Mouse (Mus musculus): ENCODE measurements around the gene Ehhadh. TPM values are rescaled to one million over a fixed set of nuclear protein-coding genes. Genes with fewer than 3 reads are reported as not detected.
A peak's percentile ranks its signal among the peaks of the same experiment; 100 is the strongest.

The Ehhadh gene
- polyA plus RNA-seq (2015; fragmentation: Nextera tagmentation; extraction: Ambion mirVana): 1.5 and 1.8 TPM in 2 replicates

GRCm38 (mm10) chr16:21787516-21788353, at the start of gene Ehhadh:
TSS of gene Ehhadh (minus strand) at chr16:21787807.
- Histone ChIP-seq H3K4me2 (peak within 1 kb of the TSS; percentile 63), H3K9me3 (no peaks in the 10 kb centered on the region), H3K4me3 (peak within 1 kb of the TSS; percentile 42), H3K36me3 (no peaks in the 10 kb centered on the region), H3K27ac (replicated peaks) (no peak within 1 kb of the TSS), H3K4me1 (replicated peaks) (peaks cover 12% of the 10 kb centered on the region), H3K27me3 (no peaks in the 10 kb centered on the region), H3K9ac (peak within 1 kb of the TSS; percentile 60)
- ATAC-seq (ENCODE audit: low read depth): peak; percentile 90
- WGBS: 7% methylated on average over 28 of the region's 28 CpGs

- 51% methylated on average over 7 of the region's 7 CpGs for WGBS
These were observed 48.9 kb upstream of the Ehhadh start for GRCm38 (mm10) chr16:21836311-21837072.

GRCm38 (mm10) chr16:21835584-21835931, 48.0 kb upstream of the Ehhadh start:
- Histone ChIP-seq H3K4me3 (no peak overlapping the region), H3K4me2 (no peak overlapping the region), H3K27me3 (no peaks in the 10 kb centered on the region), H3K27ac (replicated peaks) (no peak overlapping the region), H3K9ac (no peak overlapping the region), H3K36me3 (no peaks in the 10 kb centered on the region), H3K9me3 (no peaks in the 10 kb centered on the region), H3K4me1 (replicated peaks) (peaks cover 9% of the 10 kb centered on the region)
- ATAC-seq (ENCODE audit: low read depth): no peak
- 59% methylated on average over 7 of the region's 7 CpGs for WGBS

More at GRCm38 (mm10) chr16:21836311-21837072, 48.9 kb upstream of the Ehhadh start:
- Histone ChIP-seq H3K9ac (no peak overlapping the region), H3K36me3 (no peaks in the 10 kb centered on the region), H3K4me2 (no peak overlapping the region), H3K4me1 (replicated peaks) (peaks cover 9% of the 10 kb centered on the region), H3K9me3 (no peaks in the 10 kb centered on the region), H3K27me3 (no peaks in the 10 kb centered on the region), H3K4me3 (no peak overlapping the region), H3K27ac (replicated peaks) (no peak overlapping the region)
- ATAC-seq (ENCODE audit: low read depth): peak; percentile 71; the same call in 1 of the 2 replicates

GRCm38 (mm10) chr16:21834866-21835583, 47.4 kb upstream of the Ehhadh start:
- 91% methylated on average over 8 of the region's 8 CpGs for WGBS

GRCm38 (mm10) chr16:21833970-21834369, 46.4 kb upstream of the Ehhadh start:
- 71% methylated on average over 10 of the region's 10 CpGs for WGBS
- no peak for ATAC-seq (ENCODE audit: low read depth)

More at GRCm38 (mm10) chr16:21834866-21835583, 47.4 kb upstream of the Ehhadh start:
- no peak for ATAC-seq (ENCODE audit: low read depth)
- Histone ChIP-seq H3K4me1 (replicated peaks) (peaks cover 9% of the 10 kb centered on the region), H3K4me3 (no peak overlapping the region), H3K4me2 (no peak overlapping the region), H3K9ac (no peak overlapping the region), H3K27ac (replicated peaks) (no peak overlapping the region), H3K27me3 (no peaks in the 10 kb centered on the region), H3K36me3 (no peaks in the 10 kb centered on the region), H3K9me3 (no peaks in the 10 kb centered on the region)

GRCm38 (mm10) chr16:21833469-21833868, 45.9 kb upstream of the Ehhadh start:
- no peaks in the 10 kb centered on the region for H3K36me3 ChIP-seq

More at GRCm38 (mm10) chr16:21833970-21834369, 46.4 kb upstream of the Ehhadh start:
- H3K36me3 ChIP-seq: no peaks in the 10 kb centered on the region
- H3K27ac ChIP-seq (replicated peaks): no peak overlapping the region
- peaks cover 9% of the 10 kb centered on the region for H3K4me1 ChIP-seq (replicated peaks)
- no peak overlapping the region for H3K9ac ChIP-seq
- no peak overlapping the region for H3K4me3 ChIP-seq
- no peaks in the 10 kb centered on the region for H3K9me3 ChIP-seq
- no peak overlapping the region for H3K4me2 ChIP-seq
- H3K27me3 ChIP-seq: no peaks in the 10 kb centered on the region

GRCm38 (mm10) chr16:21831764-21832163, 44.2 kb upstream of the Ehhadh start:
- H3K4me3 ChIP-seq: no peak overlapping the region
- ATAC-seq (ENCODE audit: low read depth): no peak
- H3K9ac ChIP-seq: no peak overlapping the region
- peaks cover 7% of the 10 kb centered on the region for H3K4me1 ChIP-seq (replicated peaks)
- H3K4me2 ChIP-seq: no peak overlapping the region
- H3K27ac ChIP-seq (replicated peaks): no peak overlapping the region
- no peaks in the 10 kb centered on the region for H3K9me3 ChIP-seq
- no peaks in the 10 kb centered on the region for H3K36me3 ChIP-seq
- no peaks in the 10 kb centered on the region for H3K27me3 ChIP-seq
- 82% methylated on average over 5 of the region's 5 CpGs for WGBS

More at GRCm38 (mm10) chr16:21833469-21833868, 45.9 kb upstream of the Ehhadh start:
- no peak for ATAC-seq (ENCODE audit: low read depth)
- 77% methylated on average over 1 of the region's 1 CpGs for WGBS
- H3K27ac ChIP-seq (replicated peaks): no peak overlapping the region
- no peaks in the 10 kb centered on the region for H3K27me3 ChIP-seq
- no peaks in the 10 kb centered on the region for H3K9me3 ChIP-seq
- H3K4me1 ChIP-seq (replicated peaks): peaks cover 9% of the 10 kb centered on the region
- H3K9ac ChIP-seq: no peak overlapping the region
- no peak overlapping the region for H3K4me3 ChIP-seq
- H3K4me2 ChIP-seq: no peak overlapping the region

- Histone ChIP-seq H3K4me1 (replicated peaks) (peaks cover 7% of the 10 kb centered on the region), H3K4me3 (no peak overlapping the region), H3K27me3 (no peaks in the 10 kb centered on the region), H3K4me2 (no peak overlapping the region), H3K27ac (replicated peaks) (no peak overlapping the region), H3K9ac (no peak overlapping the region), H3K36me3 (no peaks in the 10 kb centered on the region), H3K9me3 (no peaks in the 10 kb centered on the region)
- no peak for ATAC-seq (ENCODE audit: low read depth)
- WGBS: 55% methylated on average over 6 of the region's 6 CpGs
These were observed 43.2 kb upstream of the Ehhadh start for GRCm38 (mm10) chr16:21830784-21831183.

- Histone ChIP-seq H3K27ac (replicated peaks) (no peak overlapping the region), H3K4me3 (no peak overlapping the region), H3K4me1 (replicated peaks) (peaks cover 7% of the 10 kb centered on the region), H3K9ac (no peak overlapping the region), H3K4me2 (no peak overlapping the region), H3K9me3 (no peaks in the 10 kb centered on the region), H3K36me3 (no peaks in the 10 kb centered on the region), H3K27me3 (no peaks in the 10 kb centered on the region)
- 37% methylated on average over 5 of the region's 5 CpGs for WGBS
- ATAC-seq (ENCODE audit: low read depth): no peak
These were observed 42.1 kb upstream of the Ehhadh start for GRCm38 (mm10) chr16:21829711-21830110.

GRCm38 (mm10) chr16:21827581-21827980, 40.0 kb upstream of the Ehhadh start:
- Histone ChIP-seq H3K27me3 (no peaks in the 10 kb centered on the region), H3K4me1 (replicated peaks) (no peaks in the 10 kb centered on the region), H3K27ac (replicated peaks) (no peak overlapping the region), H3K9me3 (no peaks in the 10 kb centered on the region), H3K4me3 (no peak overlapping the region), H3K36me3 (no peaks in the 10 kb centered on the region), H3K9ac (no peak overlapping the region), H3K4me2 (no peak overlapping the region)
- 78% methylated on average over 4 of the region's 4 CpGs for WGBS
- ATAC-seq (ENCODE audit: low read depth): no peak

GRCm38 (mm10) chr16:21827153-21827552, 39.5 kb upstream of the Ehhadh start:
- 70% methylated on average over 4 of the region's 4 CpGs for WGBS

GRCm38 (mm10) chr16:21825612-21826031, 38.0 kb upstream of the Ehhadh start:
- WGBS: 77% methylated on average over 9 of the region's 9 CpGs
- no peaks in the 10 kb centered on the region for H3K9me3 ChIP-seq
- no peak overlapping the region for H3K4me3 ChIP-seq
- no peak for ATAC-seq (ENCODE audit: low read depth)
- no peak overlapping the region for H3K27ac ChIP-seq (replicated peaks)
- no peaks in the 10 kb centered on the region for H3K27me3 ChIP-seq
- no peaks in the 10 kb centered on the region for H3K36me3 ChIP-seq
- no peaks in the 10 kb centered on the region for H3K4me1 ChIP-seq (replicated peaks)
- no peak overlapping the region for H3K9ac ChIP-seq
- no peak overlapping the region for H3K4me2 ChIP-seq

More at GRCm38 (mm10) chr16:21827153-21827552, 39.5 kb upstream of the Ehhadh start:
- Histone ChIP-seq H3K9ac (no peak overlapping the region), H3K4me2 (no peak overlapping the region), H3K4me3 (no peak overlapping the region), H3K36me3 (no peaks in the 10 kb centered on the region), H3K27me3 (no peaks in the 10 kb centered on the region), H3K9me3 (no peaks in the 10 kb centered on the region), H3K27ac (replicated peaks) (no peak overlapping the region), H3K4me1 (replicated peaks) (no peaks in the 10 kb centered on the region)
- ATAC-seq (ENCODE audit: low read depth): no peak
